Mouse (Mus musculus) testis, adult 2 months (tissue): ENCODE measurements around the gene Fhit. TPM values are rescaled to one million over a fixed set of nuclear protein-coding genes. Genes with fewer than 3 reads are reported as not detected.
"Not testable (repeated sequence)": the region's sequence is repeated elsewhere in the genome, so short reads cannot be mapped to it uniquely, and the experiment has no call there.

Experiments
- H3K27ac ChIP-seq: fragments of 200-500 bp; 2 replicates; pipeline ENCODE4 v1.5.1; 2012; ENCODE audit warnings: low read depth, low read length; ENCODE audit not compliant: control insufficient read depth, insufficient read depth
- H3K27me3 ChIP-seq: fragments of 200-500 bp; 2 replicates; pipeline ENCODE4 v1.6.1; 2012; ENCODE audit warnings: mild to moderate bottlenecking, low read length, moderate library complexity; ENCODE audit not compliant: control insufficient read depth, insufficient read depth
- H3K36me3 ChIP-seq: fragments of 200-500 bp; 2 replicates; pipeline ENCODE4 v1.6.1; 2012; ENCODE audit warnings: mild to moderate bottlenecking, low read length; ENCODE audit not compliant: control insufficient read depth, insufficient read depth
- H3K4me1 ChIP-seq: fragments of 200-500 bp; 2 replicates; pipeline ENCODE4 v1.6.1; 2012; ENCODE audit warnings: low read length; ENCODE audit not compliant: control insufficient read depth, insufficient read depth
- H3K4me3 ChIP-seq: fragments of 200-500 bp; 2 replicates; pipeline ENCODE4 v1.5.1; 2012; ENCODE audit warnings: low read depth, mild to moderate bottlenecking, low read length, moderate library complexity, mixed read lengths; ENCODE audit not compliant: control insufficient read depth
- CTCF ChIP-seq: fragments of 200-500 bp; IDR thresholded peaks from 2 replicates; pipeline ENCODE4 v1.5.1; 2012; ENCODE audit warnings: low read depth, mild to moderate bottlenecking, inconsistent platforms, low read length, moderate library complexity; ENCODE audit not compliant: control insufficient read depth, insufficient read depth, insufficient replicate concordance
- POLR2A ChIP-seq: fragments of 200-500 bp; IDR thresholded peaks from 2 replicates; pipeline ENCODE4 v1.6.1; 2012; ENCODE audit warnings: low read depth, mild to moderate bottlenecking, inconsistent platforms, low read length, moderate library complexity; ENCODE audit not compliant: control insufficient read depth
- polyA plus RNA-seq: library from polyadenylated mRNA; depleted of rRNA; stranded (reverse); fragments of >200 nt; gene quantifications from 2 replicates; pipeline ENCODE4 v1.2.3, GENCODE M21; 2012

The Fhit gene
- polyA plus RNA-seq, 1 experiment, result 2.0 TPM

DNA sequence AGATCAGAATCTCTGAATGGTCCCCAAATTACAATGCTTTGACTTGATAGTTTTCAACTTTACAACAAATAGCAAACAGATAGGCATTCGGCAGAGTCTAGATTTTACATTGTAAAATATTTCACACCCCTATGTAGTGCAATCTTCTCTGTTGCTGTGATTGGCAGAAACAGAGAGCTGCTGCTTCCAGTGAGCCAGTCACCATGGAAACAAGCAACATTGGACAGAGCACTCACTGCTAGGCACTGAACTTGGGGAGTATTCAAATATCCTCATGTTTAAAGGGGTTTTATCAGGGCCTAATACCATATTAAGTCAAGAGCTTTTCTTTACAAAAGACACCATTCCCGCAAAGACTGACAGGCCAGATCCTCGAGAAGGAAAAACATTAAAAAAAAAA, 1187.4 kb downstream of the Fhit start:
- Histone ChIP-seq H3K27me3 (no peaks in the 10 kb centered on the region), H3K4me1 (no peaks in the 10 kb centered on the region), H3K27ac (no peak overlapping the region), H3K4me3 (no peak overlapping the region), H3K36me3 (no peaks in the 10 kb centered on the region)
- TF ChIP-seq CTCF (no peak), POLR2A (no peak)

- H3K4me1 ChIP-seq, result no peaks in the 10 kb centered on the region
Observed at GRCm38 (mm10) chr14:9963853-9964252, 1198.0 kb downstream of the Fhit start.

DNA sequence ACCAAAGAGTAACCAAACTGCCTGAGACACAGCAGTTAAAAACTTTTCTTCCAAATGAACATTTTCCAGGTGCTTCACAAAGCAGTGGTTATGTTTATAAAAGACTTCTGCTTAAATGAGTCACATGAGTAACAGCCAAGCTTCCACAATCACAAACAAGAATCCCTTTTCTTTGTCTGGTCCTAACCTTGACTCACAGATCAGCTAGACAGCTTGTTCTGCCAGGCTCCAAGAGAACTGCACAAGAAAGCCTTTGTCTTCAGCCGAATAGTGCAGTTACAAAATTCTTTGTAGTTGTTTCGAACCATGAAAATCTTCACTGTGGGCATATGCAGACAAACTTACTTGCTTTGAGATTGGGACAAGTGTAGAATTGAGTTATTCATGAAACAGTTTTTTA, 1201.4 kb downstream of the Fhit start:
- no peaks in the 10 kb centered on the region for H3K27me3 ChIP-seq
- H3K27ac ChIP-seq, result no peak overlapping the region
- no peak overlapping the region for H3K4me3 ChIP-seq
- H3K4me1 ChIP-seq, result no peaks in the 10 kb centered on the region
- no peaks in the 10 kb centered on the region for H3K36me3 ChIP-seq
- TF ChIP-seq CTCF (no peak), POLR2A (no peak)

More at GRCm38 (mm10) chr14:9963853-9964252, 1198.0 kb downstream of the Fhit start:
- Histone ChIP-seq H3K27me3 (no peaks in the 10 kb centered on the region), H3K36me3 (no peaks in the 10 kb centered on the region), H3K4me3 (no peak overlapping the region), H3K27ac (no peak overlapping the region)
- no peak for TF ChIP-seq CTCF
- TF ChIP-seq POLR2A, result no peak

DNA sequence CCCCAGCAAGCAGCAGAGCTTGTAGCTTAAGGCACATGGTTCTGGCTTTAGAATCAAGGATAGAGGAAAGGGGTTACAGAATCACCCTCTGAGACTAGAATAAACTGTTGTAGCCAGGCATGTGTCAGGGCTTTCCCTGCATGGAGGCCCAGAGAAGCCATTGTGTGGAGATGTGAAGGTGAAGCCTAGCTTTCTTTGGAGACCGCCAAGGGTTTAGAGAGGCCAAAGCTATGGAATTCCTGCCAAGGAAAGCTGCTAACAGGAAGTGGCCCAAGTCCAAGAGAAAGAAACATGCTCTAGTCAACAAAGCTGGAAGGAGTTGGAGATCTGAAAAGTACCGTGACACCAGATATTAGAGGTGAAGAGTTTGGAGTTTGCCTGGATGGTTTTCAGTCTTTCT, 1262.3 kb downstream of the Fhit start:
- no peaks in the 10 kb centered on the region for H3K4me1 ChIP-seq
- TF ChIP-seq POLR2A (no peak), CTCF (no peak)
- H3K4me3 ChIP-seq, result no peak overlapping the region
- no peaks in the 10 kb centered on the region for H3K36me3 ChIP-seq
- H3K27ac ChIP-seq, result no peak overlapping the region
- H3K27me3 ChIP-seq, result no peaks in the 10 kb centered on the region

GRCm38 (mm10) chr14:9896556-9896955, 1265.3 kb downstream of the Fhit start:
- Histone ChIP-seq H3K4me3 (no peak overlapping the region), H3K27me3 (no peaks in the 10 kb centered on the region), H3K36me3 (no peaks in the 10 kb centered on the region), H3K27ac (no peak overlapping the region), H3K4me1 (no peaks in the 10 kb centered on the region)
- TF ChIP-seq CTCF (no peak), POLR2A (no peak)

DNA sequence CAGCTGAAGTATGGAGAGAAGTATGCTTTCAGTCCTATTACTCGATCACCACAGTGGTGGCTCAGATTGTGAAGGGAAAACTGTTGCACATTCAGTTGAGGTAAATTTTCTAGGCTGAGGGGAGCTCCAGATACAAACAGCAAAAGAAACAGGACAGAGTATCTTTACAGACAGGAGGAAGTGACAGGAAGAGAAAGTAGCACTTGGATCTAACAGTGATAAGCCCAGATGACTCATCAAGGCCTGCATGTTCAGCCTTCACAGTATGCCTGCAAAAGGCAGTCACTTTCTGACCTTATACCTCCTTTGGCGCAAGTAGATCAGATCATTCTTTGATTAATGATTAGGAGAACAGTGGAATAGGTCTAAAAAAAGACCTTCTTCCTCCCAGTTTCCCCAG, 1309.8 kb downstream of the Fhit start:
- TF ChIP-seq POLR2A (no peak), CTCF (no peak)
- H3K36me3 ChIP-seq, result no peaks in the 10 kb centered on the region

GRCm38 (mm10) chr14:9832290-9832689, 1329.5 kb downstream of the Fhit start:
- H3K27me3 ChIP-seq, result no peaks in the 10 kb centered on the region
- H3K4me1 ChIP-seq, result no peaks in the 10 kb centered on the region
- no peak for TF ChIP-seq CTCF
- no peak for TF ChIP-seq POLR2A
- no peak overlapping the region for H3K27ac ChIP-seq
- H3K4me3 ChIP-seq, result no peak overlapping the region
- no peaks in the 10 kb centered on the region for H3K36me3 ChIP-seq

More for the DNA sequence above, 1309.8 kb downstream of the Fhit start:
- Histone ChIP-seq H3K27me3 (no peaks in the 10 kb centered on the region), H3K4me1 (no peaks in the 10 kb centered on the region), H3K4me3 (no peak overlapping the region), H3K27ac (no peak overlapping the region)

DNA sequence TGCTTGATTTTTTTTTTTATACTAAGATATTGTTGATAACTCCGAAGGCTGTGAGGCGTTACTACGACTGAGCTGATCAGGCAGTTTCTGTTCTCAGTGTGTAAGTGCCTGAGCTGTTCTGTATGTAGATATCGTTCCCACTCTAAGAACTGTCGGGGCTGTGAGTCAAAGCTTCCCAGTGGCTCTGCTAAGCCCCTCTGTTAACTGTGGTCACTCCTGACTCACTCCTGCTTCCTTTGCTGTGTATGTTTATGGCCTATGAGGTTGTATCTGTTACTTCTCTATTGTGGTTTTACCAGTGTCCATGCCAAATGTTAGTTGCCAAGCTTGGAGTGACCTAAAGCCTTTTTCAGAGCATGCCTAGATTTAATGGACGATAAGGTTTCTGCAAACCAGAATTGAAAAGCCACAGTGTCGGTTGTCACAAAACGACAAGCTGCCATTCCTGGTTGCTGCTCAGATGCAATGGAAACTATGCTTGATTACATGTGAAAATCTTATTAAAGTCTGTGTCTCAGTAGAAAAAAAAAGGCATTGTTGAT, 1333.1 kb downstream of the Fhit start:
- H3K36me3 ChIP-seq, H3K27ac ChIP-seq, H3K4me1 ChIP-seq, H3K27me3 ChIP-seq, H3K4me3 ChIP-seq: not testable (repeated sequence)
